Mouse (Mus musculus) brain, embryonic 14.5 days (tissue): ENCODE measurements at regions not wholly inside any gene's neighbourhood (a gene's known extent, or its start where the extent isn't known, plus 50 kb on each side); places are given as distances from the start of the nearest gene placed in this dataset.

Experiments used
- CTCF ChIP-seq: fragments of 200-500 bp; IDR thresholded peaks from 2 replicates; pipeline ENCODE4 v1.5.1; 2012; ENCODE audit warnings: inconsistent platforms, mild to moderate bottlenecking, moderate library complexity, borderline replicate concordance; ENCODE audit not compliant: insufficient read depth, insufficient read length; ENCODE audit errors: extremely low read depth
- POLR2A ChIP-seq: fragments of 200-500 bp; IDR thresholded peaks from 2 replicates; pipeline ENCODE4 v1.6.1; 2012; ENCODE audit warnings: mild to moderate bottlenecking, inconsistent platforms, borderline replicate concordance; ENCODE audit not compliant: poor library complexity, insufficient read depth, insufficient read length, severe bottlenecking; ENCODE audit errors: extremely low read depth

DNA sequence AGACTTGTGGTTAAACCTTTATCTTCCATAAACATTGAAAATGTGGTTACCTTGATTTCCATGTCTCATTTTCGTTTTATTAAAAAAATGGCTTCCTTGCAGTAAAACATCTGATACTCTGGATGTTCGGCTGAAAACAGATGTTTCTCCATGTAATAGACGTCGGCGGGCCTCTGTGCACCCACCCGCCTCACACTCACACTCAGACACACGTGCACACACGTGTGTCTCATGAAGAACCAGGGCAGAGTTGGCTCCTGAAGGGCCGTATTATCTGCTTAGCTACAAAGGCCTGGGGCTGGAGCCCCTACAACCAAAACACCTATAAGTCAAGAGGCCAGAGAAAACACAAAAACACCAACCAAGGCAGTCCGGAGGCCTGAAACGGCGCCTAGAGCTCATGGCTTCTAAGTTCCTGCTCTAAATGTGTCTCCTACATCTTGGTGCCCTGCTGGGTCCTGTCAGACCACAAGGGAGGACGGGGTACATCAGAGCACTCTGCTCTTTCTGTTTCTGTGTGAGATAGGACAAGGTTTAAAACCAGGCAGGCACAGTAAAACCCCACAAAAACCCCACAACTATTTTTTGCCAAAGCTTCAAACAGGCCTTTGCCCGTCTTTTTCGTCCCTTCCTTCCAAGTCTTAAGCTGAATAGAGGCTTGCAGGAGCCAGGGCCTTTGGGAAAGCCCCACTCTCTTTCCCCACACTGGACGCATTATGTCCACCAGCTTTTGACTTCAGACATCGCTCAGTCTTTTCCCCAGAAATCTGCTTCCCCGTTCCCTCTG lies 201.9 kb upstream of the Six2 start:
- TF ChIP-seq CTCF (no peak), POLR2A (no peak)
